Mouse (Mus musculus): ENCODE data around the gene Ebf3.

Ebf3 gene

DNA sequence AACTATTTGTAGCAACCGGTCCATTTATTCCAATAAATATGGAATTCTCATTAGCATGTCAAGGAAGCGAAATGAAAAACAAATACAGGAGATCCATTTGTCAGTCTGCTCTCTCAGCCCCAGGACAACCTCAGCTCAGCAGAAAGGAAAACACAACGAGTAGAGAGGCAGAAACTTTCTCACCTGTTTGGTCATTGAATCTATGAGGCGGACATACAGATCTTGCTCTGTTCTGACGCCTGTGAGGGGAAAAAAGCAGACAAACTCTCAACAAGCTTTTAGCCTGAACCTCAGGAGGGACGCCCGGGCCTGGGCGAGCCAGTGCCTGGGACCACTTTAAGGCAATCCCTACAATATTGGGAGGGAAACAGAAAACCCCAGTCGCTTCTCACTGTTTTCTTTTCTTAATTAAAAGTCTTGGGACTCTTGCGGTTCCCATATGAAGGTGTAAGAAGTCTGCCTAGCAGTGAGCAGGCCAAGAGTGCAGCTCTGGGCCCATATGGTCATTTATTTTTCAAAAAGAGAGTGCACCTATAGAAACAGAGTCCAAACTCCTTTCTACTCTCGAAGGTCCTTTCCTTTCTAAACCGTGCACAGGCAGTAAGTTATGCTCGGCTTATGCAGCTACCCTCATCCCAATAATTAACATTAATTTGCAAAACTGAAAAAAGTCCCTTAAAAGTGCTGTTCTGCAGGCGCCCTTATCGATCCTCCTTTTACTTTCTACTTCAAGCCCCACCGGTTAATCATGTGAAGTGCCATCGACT, 1.9 kb downstream of the Ebf3 start:
- DNase-seq (ENCODE audit: low read depth) = no peak

- no peak for DNase-seq (ENCODE audit: low read depth)
These were observed 2.7 kb downstream of the Ebf3 start for GRCm38 (mm10) chr7:137311341-137312110.

GRCm38 (mm10) chr7:137310876-137311275, 3.4 kb downstream of the Ebf3 start:
- no peak for DNase-seq (ENCODE audit: low read depth)

DNA sequence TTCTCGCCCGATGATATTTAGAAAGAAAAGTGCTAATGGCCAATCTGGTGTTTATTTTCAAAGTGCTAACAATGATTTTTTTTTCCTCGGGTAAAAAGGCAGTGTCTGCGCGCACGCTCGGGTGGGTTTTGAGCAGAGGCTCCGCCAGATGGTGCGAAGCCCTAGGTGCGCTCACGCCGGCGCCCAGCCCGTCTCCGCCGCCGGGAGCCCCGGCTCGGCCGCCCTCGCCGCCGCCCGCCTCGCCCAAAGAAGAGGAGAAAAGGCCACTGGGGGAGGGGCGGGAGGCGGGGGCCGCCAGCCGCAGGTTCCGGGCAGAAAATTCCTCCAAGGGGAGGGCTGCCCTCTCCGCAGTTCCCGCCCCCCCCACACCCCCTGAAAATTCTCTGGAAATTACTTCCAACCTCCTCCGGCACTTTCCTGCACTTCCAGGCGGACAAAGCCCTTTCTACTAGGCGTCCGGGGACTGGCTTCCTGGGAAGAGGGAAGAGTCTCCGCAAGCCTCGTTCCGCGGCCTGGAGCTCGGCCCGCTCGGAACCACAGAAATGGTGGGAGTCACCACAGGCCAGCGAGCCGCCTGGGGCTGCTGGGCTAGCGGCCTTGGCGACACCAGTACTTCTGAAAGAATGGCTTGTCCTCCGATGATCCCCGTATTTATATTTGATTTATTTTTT, 4.0 kb downstream of the Ebf3 start:
- no peak for DNase-seq (ENCODE audit: low read depth)

DNA sequence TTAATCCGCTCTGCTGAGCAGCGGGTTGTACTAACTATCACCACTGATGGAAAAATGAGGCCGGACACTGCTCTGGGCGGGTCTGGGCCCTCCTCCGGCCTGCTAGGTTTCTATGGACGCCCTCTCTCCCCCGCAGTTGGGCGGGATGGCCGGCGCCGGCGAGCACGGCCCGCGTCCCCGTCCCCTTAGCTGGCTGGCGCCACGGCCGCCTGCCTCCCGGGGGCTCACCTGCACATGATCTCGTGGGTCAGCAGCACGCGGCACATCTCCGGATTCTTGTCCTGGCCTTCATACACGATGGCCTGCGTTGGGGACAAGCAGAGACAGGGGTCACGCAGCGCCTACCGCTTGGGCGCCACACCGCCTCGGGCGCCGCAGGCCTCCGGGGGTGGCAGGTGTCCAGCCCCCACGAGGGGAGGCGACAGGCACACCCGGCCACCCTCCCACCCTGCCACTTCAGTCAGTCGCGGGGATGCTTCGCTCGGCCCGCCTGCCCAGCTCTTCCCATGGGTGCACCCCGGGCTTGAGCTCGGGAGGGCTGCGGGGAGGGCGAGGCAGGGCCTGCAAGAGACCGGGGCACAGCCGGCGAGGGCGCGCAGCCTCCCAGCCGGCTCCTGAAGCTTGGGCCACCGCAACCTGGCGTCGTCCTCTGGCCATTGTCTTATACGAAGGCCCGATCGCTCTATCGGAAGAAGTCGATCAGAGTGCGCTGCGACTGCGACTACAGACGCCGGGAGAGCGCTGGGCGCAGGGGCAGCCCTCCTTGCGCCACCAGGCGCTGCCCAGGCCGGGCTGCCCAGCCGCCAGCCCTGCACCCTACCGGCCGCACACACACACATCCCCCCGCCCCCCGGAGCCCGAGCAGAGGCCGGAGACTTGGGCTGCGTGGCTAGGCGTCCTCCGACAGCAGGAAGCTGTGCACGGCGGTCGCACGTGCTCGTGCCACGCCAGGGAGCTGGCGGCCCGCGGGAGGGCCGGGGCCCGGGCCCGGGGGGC, 4.9 kb downstream of the Ebf3 start:
- no peak for DNase-seq (ENCODE audit: low read depth)

DNA sequence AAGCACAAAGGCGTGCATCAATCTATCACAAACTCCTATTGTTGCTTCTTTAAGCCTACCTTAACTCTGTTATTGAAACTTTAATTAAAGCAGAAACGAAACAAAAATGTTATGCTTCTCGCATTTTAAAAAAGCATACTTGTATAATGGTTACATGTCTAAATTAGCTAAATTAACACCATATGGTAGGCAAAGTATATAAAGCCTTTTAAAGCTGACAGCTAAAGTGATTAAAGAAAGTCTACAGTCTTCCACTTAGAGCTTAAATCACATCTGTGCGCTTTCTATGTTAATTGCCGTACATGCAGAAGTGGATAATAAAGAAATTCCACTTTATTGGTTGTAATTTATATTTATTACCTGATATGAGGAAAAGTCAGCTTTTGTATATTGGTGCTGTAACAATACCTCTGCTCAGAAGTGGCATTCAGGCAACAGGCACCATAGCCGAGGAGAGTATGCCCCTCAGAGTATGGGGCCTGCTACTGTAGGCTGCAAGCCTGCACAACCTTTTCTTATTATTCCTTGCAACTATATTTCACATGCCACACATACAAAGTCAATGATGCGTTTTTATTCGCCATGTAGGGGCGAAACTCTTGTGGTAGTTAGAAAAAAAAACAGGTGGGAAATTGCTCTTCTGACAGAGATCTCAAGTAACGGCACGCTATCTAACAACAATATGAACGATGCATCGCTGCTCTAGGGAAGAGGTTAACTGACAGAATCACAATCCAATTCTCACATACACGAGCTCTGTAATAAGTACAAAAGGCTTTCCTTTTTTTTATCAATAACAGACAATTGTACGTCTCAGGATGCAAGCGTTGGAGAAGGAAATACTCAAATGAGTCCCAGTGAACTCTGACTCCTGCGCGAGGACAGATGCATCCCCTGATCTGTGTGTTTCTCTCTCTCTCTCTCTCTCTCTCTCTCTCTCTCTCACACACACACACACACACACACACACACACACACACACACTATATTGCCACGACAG, 5.9 kb downstream of the Ebf3 start:
- DNase-seq (ENCODE audit: low read depth) = no peak

GRCm38 (mm10) chr7:137307131-137307530, 7.1 kb downstream of the Ebf3 start:
- DNase-seq (ENCODE audit: low read depth) = no peak

- no peak for DNase-seq (ENCODE audit: low read depth)
These were observed 8.1 kb downstream of the Ebf3 start for GRCm38 (mm10) chr7:137306127-137306526.

DNA sequence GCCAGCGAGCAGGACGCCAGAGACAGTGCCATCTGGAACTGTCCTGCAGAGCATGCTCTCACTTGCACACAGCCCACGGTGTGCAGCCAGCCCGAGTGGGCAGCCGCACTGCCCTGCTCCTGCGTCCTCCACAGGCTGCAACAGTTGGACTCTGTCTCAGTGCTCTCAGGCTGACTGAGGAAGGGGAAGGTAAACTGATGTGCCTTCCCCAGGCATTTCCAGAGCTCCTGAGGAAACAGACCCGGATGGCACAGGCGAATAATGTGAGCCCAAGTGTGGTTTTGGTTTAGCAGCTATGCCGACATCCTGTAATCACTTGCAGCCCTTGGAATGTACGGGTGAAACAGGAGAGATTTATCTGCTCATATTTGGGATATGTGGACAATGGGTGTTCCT, 10.5 kb downstream of the Ebf3 start:
- no peak for DNase-seq (ENCODE audit: low read depth)

DNA sequence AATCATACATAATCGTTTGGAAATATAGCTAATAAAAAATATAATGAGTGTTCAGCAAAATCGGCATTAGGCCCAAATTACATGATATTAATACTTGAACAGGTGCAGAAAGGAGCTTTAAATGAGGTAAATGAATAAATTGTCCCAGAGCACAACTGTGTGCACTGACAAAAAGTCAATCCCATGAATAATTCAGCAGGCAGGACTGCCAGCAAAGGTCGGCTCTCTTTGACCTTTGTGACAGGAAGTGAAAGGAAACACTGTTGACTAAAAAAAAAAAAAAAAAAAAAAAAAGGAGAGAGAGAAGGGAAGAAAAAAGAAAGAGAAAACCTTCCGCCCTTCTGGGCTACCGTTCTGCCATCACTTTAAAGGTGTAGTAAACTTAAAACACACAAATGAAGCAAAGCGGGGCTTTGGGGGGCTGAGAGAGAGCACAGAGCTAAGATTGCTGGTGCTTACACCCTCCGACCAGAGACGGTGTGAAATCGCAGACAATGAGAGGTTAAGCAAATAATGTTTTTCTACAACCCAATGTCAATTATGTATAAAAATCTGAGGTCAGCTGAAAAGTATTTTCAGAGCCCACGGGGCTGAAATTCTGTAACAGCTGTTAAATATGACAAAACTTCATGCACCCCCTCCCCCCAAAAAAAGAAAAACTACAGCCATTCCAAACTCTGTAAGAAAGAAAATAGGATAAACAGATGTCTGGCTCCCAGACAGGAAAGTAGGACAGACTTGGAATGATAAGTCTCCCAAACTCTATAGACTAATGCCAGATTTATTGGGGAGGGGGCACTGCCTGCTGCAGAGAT, 11.1 kb downstream of the Ebf3 start:
- DNase-seq (ENCODE audit: low read depth) = no peak

DNA sequence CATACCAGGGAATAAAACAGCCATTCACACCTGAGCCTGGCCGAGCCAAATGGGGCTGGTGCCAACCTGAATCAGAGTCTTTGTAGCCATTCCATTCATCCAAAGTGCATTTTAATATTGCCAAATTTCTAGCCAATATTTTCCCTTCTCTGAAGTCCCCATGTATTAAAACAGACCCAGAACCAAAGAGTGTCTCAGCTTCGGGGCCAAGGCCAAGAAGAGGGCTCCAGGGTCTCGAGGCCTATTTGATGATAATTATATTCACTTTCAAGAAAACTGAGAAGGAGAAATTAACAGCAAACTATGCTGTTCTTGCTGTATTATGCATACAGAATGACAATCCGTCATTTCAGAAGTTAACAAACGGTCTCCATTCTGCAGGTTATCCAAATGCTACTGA, 12.1 kb downstream of the Ebf3 start:
- DNase-seq (ENCODE audit: low read depth) = no peak

DNA sequence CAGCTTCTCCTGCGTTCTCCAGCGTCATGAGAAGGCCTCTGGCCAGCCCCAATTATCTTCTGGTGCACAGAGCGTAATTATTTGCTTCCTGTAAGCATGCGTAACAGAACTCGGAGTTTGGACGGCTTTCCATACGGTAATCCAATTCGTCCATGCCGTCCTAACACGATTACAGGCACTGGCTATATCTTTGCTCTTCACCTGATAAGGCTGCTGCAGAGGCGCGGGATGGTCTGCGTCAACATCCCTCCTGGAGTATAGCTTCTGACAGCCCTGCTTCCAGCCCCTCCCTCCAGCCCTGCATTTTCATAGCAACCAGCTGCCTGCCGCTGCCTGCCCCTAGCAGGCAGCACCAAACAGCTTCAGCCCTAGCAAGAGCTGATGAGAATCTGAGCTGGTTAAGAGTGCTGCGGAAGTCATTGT, 12.9 kb downstream of the Ebf3 start:
- DNase-seq (ENCODE audit: low read depth) = no peak

GRCm38 (mm10) chr7:137300826-137301225, 13.4 kb downstream of the Ebf3 start:
- DNase-seq (ENCODE audit: low read depth) = no peak

DNA sequence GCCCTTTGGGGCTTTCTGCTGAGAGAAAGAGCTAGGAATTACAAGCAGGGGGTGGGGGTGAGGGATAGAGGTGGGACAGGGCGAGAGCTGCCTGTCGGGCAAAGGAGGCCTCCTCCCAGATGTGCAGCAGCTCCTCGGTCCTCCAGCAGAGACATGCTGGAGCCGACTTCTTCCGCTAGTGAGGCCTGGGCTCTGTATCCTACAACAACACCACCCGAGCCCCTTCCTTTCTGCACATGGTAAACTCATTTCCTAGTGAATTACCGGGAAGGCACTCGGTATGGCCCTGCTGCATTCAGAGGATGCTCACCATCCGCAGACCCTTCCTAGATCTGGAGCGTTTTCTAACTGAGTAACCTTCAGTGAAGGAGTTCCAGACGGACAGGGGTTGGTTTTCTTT, 14.1 kb downstream of the Ebf3 start:
- no peak for DNase-seq (ENCODE audit: low read depth)

DNA sequence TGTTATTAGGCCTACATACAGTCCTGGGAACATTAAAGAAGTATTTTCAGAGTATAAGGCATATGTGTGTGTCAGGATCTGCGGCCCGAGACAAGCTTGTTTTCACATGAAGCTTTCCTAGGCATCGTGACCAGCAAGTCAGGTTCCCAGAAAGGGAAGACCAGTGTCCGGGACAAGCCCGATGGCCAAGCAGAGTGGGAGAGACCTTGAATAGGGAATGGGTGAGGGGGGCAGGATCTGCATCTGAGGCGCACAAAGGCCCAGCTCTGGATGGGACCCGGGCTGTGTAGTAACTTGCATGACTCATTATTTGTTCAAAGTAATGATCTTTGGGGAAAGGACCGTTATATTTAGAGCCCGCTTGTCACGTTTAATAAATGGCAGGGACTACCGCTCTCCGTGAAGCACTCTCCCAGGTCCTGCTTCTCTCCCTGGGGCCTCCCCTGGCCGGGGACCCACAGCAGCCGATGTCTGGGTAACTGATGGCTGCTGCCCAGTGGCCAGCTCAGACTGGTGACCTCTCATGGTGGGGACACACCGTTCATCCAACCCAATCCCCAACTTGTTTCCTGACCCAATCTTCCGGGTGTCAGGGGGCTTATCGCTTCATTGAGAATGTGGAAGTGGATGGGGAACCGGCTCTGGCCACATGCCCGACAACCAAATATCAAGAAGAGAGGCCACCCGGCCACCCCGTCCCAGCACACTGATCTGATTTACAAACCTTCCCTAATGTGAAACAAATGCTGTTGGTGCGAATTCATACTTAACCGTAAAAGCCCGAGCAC, 16.5 kb downstream of the Ebf3 start:
- no peak for DNase-seq (ENCODE audit: low read depth)

GRCm38 (mm10) chr7:137297131-137297530, 17.1 kb downstream of the Ebf3 start:
- DNase-seq (ENCODE audit: low read depth) = no peak

- no peak for DNase-seq (ENCODE audit: low read depth)
These were observed 18.6 kb downstream of the Ebf3 start for GRCm38 (mm10) chr7:137295612-137296011.

DNA sequence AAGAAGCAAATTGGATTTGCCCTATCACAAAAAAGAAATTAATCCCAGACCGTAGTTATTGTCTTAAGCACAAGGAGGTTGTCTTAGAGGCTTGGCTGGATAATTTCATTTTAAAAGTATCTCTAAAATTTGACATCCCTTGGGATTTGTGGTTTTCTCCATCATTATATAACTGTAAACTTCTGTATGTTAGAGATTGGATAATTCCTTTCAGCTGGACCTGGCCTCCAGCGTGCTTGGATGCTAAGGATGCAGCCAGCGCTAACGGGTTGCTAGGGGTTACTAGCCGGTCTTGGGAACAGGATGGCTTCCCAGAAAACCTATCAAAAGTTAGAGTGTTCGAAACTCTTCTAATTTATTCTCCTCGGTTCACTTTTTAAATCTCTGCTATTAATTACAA, 19.8 kb downstream of the Ebf3 start:
- DNase-seq (ENCODE audit: low read depth) = no peak

Data from c-Kit-positive CD71-negative TER-119-negative erythroid progenitor cells, embryonic 14.5 days (primary cell).